Mouse (Mus musculus) limb, embryonic 10.5 days (tissue): ENCODE results near the gene 3300002I08Rik. TPM values are rescaled to one million over a fixed set of nuclear protein-coding genes. Genes with fewer than 3 reads are reported as not detected.
"Not testable (repeated sequence)": the region's sequence is repeated elsewhere in the genome, so short reads cannot be mapped to it uniquely, and the experiment has no call there.

Experiments
- DNase-seq: peaks from one replicate; pipeline ENCODE4 v3.0.0-alpha.2; 2017; ENCODE audit warnings: low spot score
- H3K27ac ChIP-seq: fragments of 300-500 bp; sonication (generic); 2 replicates; pipeline ENCODE4 v1.5.1; 2016; ENCODE audit warnings: mild to moderate bottlenecking
- H3K27me3 ChIP-seq: fragments of 300-500 bp; sonication (generic); 2 replicates; pipeline ENCODE4 v1.6.1; 2016; ENCODE audit warnings: low read depth, mild to moderate bottlenecking; ENCODE audit not compliant: poor library complexity, severe bottlenecking
- H3K36me3 ChIP-seq: fragments of 300-500 bp; sonication (generic); 2 replicates; pipeline ENCODE4 v1.6.1; 2016; ENCODE audit warnings: mild to moderate bottlenecking, moderate library complexity
- H3K4me1 ChIP-seq: fragments of 300-500 bp; sonication (generic); 2 replicates; pipeline ENCODE4 v1.6.1; 2016
- H3K4me3 ChIP-seq: fragments of 300-500 bp; sonication (generic); 2 replicates; pipeline ENCODE4 v1.5.1; 2016; ENCODE audit warnings: mild to moderate bottlenecking, moderate library complexity
- H3K9me3 ChIP-seq: fragments of 300-500 bp; sonication (generic); replicated peaks from 2 replicates; pipeline ENCODE4 v1.6.1; 2016; ENCODE audit warnings: mild to moderate bottlenecking
- WGBS: fragments of 180-500 bp; shearing (Covaris S2); methylation state at CpG from one replicate; pipeline ENCODE4 v1.1.7; 2016; 5-methylcytosine and 5-hydroxymethylcytosine counted together
- polyA plus RNA-seq: library from polyadenylated mRNA; unstranded; fragments of >200 nt; fragmentation: Nextera tagmentation; extraction: Ambion mirVana; gene quantifications from 2 replicates; pipeline ENCODE4 v1.2.1, GENCODE M21; 2016

Gene 3300002I08Rik
- polyA plus RNA-seq, result 9.4 and 12.1 TPM in 2 replicates

DNA sequence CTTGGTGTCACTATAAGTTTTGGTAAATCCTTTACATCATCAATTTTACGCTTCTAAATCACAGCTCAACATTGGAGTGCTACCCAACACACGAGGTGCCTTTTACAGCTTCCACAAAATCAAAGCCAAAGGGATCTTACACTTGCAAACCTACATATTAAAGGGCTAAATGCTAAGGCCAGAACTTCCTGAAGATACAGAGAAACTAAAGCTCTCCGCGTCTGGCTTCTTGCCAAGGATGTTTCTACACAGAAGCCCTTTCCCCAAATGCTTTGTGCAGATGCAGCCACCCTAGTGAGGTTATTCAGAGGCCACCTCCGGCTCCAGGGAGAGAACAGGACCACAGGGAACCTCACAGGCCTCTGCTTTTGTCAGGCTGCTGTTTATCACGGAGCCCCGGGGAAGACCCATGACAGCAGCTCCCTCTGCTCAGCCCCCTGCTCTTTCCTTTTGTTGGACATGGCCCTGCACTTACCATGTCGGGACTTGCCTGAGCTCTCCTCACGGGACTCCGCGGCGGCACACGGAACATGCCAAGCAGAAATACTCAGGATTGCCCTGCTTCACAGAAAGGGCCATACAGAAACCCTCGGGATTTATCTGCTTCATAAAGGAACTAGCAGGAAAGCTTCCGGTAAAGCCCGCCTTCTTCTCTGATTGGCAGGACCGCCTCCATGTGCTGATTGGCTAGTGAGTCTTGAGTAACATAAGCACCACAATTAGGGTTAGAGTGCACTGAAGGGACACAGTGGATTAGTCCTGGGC lies at the start of gene 3300002I08Rik:
3300002I08Rik (minus strand) TSS at position 653 of the 765 bp plus-strand sequence.
- H3K9me3 ChIP-seq, H3K4me1 ChIP-seq, H3K27me3 ChIP-seq, H3K36me3 ChIP-seq: not testable (repeated sequence)
- whole genome bisulfite sequencing, result 8% methylated on average over 17 of the region's 17 CpGs
- Histone ChIP-seq H3K27ac (peak within 1 kb of the TSS; percentile 89), H3K4me3 (peak within 1 kb of the TSS; percentile 72)
- DNase-seq, result peak; percentile 75

GRCm38 (mm10) chr2:150412146-150412545 lies 49.6 kb upstream of the 3300002I08Rik start:
- H3K36me3 ChIP-seq, result peaks cover 43% of the 10 kb centered on the region
- 89% methylated on average over 17 of the region's 17 CpGs for WGBS
- H3K27ac ChIP-seq, H3K27me3 ChIP-seq, DNase-seq, H3K4me1 ChIP-seq, H3K4me3 ChIP-seq: not testable (repeated sequence)
- H3K9me3 ChIP-seq, result peaks cover 13% of the 10 kb centered on the region

GRCm38 (mm10) chr2:150390198-150390597 lies 27.6 kb upstream of the 3300002I08Rik start:
- Histone ChIP-seq H3K4me3 (no peak overlapping the region), H3K4me1 (no peaks in the 10 kb centered on the region), H3K36me3 (no peaks in the 10 kb centered on the region), H3K27me3 (no peaks in the 10 kb centered on the region), H3K9me3 (no peaks in the 10 kb centered on the region), H3K27ac (no peak overlapping the region)
- DNase-seq, result no peak
- 89% methylated on average over 1 of the region's 1 CpGs for WGBS

- DNase-seq, H3K4me1 ChIP-seq, H3K27ac ChIP-seq, H3K4me3 ChIP-seq, H3K36me3 ChIP-seq, H3K27me3 ChIP-seq, H3K9me3 ChIP-seq: not testable (repeated sequence)
- WGBS, result 93% methylated on average over 19 of the region's 19 CpGs
Observed at GRCm38 (mm10) chr2:150385553-150386106, 23.1 kb upstream of the 3300002I08Rik start.

- Histone ChIP-seq H3K9me3 (no peaks in the 10 kb centered on the region), H3K36me3 (0 out of 2 replicates have a peak, but pooled peaks cover 4% of the 10 kb centered on the region), H3K27me3 (no peaks in the 10 kb centered on the region), H3K4me1 (no peaks in the 10 kb centered on the region), H3K4me3 (peak overlapping the region; percentile 72), H3K27ac (peak overlapping the region; percentile 89)
- no peak for DNase-seq
- WGBS, result 8% methylated on average over 4 of the region's 4 CpGs
Observed at GRCm38 (mm10) chr2:150362878-150363229, 289 bp upstream of the 3300002I08Rik start.

- not testable (repeated sequence) for H3K27ac ChIP-seq, DNase-seq, H3K27me3 ChIP-seq, H3K9me3 ChIP-seq, H3K4me1 ChIP-seq, H3K4me3 ChIP-seq
- H3K36me3 ChIP-seq, result peaks cover 15% of the 10 kb centered on the region; the same call in 1 of the 2 replicates
Observed at GRCm38 (mm10) chr2:150357136-150357535, 5.4 kb downstream of the 3300002I08Rik start.

GRCm38 (mm10) chr2:150323402-150323801 lies 39.2 kb downstream of the 3300002I08Rik start, which contains the start of gene Gm10130:
Gene Gm10130, plus strand, starts transcription at chr2:150323702.
- no peaks in the 10 kb centered on the region for H3K27me3 ChIP-seq
- H3K36me3 ChIP-seq, result peaks cover 79% of the 10 kb centered on the region
- WGBS, result 97% methylated on average over 5 of the region's 5 CpGs
- H3K4me1 ChIP-seq, result no peaks in the 10 kb centered on the region
- H3K27ac ChIP-seq, result no peak within 1 kb of the TSS
- no peak within 1 kb of the TSS for H3K4me3 ChIP-seq
- H3K9me3 ChIP-seq, result 0 out of 2 replicates have a peak, but pooled peaks cover 3% of the 10 kb centered on the region
- no peak for DNase-seq

- H3K4me3 ChIP-seq, result no peak overlapping the region
- WGBS, result 97% methylated on average over 1 of the region's 1 CpGs
- no peak overlapping the region for H3K27ac ChIP-seq
- no peak for DNase-seq
- no peaks in the 10 kb centered on the region for H3K27me3 ChIP-seq
- peaks cover 83% of the 10 kb centered on the region for H3K36me3 ChIP-seq
- no peaks in the 10 kb centered on the region for H3K4me1 ChIP-seq
- 0 out of 2 replicates have a peak, but pooled peaks cover 5% of the 10 kb centered on the region for H3K9me3 ChIP-seq
Observed at GRCm38 (mm10) chr2:150318973-150319372, 43.6 kb downstream of the 3300002I08Rik start.

- H3K9me3 ChIP-seq, result 0 out of 2 replicates have a peak, but pooled peaks cover 5% of the 10 kb centered on the region
- no peak overlapping the region for H3K4me3 ChIP-seq
- no peak overlapping the region for H3K27ac ChIP-seq
- DNase-seq, result no peak
- H3K4me1 ChIP-seq, result no peaks in the 10 kb centered on the region
- no peaks in the 10 kb centered on the region for H3K27me3 ChIP-seq
- peaks cover 63% of the 10 kb centered on the region for H3K36me3 ChIP-seq
Observed at GRCm38 (mm10) chr2:150316140-150316539, 46.4 kb downstream of the 3300002I08Rik start.

DNA sequence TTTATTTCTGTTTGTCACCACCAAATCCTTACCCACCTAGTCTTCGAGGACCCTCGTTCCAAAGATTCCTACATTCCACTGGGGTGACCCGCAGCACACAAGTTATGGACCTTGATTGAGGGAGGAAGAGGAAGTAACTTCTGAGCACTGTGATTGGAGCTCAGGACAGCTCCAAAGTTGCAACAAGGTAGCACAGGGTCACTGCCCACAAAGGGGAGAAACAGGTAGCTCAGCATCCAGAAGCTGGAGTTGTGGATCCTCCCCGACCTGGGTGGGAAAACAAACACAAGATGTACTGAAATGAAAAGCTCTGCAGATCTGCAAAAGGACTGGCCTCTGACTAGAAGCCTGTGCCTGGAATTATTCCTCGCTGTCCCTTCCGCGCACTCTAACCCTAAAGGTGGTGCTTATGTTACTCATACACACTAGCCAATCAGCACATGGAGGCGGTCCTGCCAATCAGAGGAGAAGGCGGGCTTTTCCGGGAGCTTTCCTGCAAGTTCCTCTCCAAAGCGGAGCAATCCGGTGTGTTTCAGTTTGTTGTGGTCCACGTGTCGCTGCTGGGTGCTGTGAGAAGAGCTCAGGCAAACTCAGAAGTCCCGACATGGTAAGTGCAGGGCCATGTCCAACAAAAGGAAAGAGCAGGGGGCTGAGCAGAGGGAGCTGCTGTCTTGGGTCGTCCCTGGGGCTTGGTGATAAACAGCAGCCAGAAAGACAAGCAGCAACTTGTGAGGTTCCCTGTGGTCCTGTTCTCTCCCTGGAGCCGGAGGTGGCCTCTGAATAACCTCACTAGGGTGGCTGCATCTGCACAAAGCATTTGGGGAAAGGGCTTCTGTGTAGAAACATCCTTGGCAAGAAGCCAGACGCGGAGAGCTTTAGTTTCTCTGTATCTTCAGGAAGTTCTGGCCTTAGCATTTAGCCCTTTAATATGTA lies 51.3 kb downstream of the 3300002I08Rik start:
- peak overlapping the region; percentile 90 for H3K27ac ChIP-seq
- peak overlapping the region; percentile 61 for H3K4me3 ChIP-seq
- H3K27me3 ChIP-seq, H3K4me1 ChIP-seq, H3K9me3 ChIP-seq: not testable (repeated sequence)
- DNase-seq, result peak; percentile 86
- WGBS, result 18% methylated on average over 19 of the region's 19 CpGs
- peaks cover 24% of the 10 kb centered on the region for H3K36me3 ChIP-seq

DNA sequence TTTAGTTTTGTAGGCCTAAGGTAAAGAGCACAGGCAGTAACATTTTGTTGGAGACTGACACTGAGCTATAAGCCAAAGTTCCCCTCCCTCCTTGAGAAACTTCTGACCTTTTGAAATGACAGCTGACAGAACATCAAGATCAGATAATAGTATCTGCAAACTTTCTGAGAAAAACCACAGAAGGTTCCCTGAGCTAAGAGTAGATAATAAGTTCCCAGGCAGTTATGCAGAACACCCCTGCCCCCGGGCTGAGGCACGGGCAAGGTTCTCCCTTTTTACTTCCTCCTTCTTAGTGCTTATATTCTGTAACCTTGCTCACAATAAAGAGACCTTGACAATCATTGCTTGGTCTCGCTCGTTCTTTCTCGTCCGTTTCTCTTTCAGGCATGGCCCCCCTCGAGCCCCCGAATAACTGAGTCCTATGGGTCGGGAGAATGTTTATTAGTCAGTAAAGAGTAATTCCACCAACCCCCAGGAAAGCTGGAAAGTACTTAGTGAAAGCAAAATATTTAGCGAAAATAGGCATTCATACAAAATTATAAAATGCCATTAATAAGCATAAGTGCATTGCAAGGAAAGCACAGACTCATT lies 55.3 kb downstream of the 3300002I08Rik start:
- H3K36me3 ChIP-seq, result no peaks in the 10 kb centered on the region
- no peaks in the 10 kb centered on the region for H3K9me3 ChIP-seq
- no peaks in the 10 kb centered on the region for H3K27me3 ChIP-seq
- no peaks in the 10 kb centered on the region for H3K4me1 ChIP-seq
- no peak overlapping the region for H3K27ac ChIP-seq
- DNase-seq, result no peak
- WGBS, result 93% methylated on average over 10 of the region's 10 CpGs
- H3K4me3 ChIP-seq, result no peak overlapping the region

DNA sequence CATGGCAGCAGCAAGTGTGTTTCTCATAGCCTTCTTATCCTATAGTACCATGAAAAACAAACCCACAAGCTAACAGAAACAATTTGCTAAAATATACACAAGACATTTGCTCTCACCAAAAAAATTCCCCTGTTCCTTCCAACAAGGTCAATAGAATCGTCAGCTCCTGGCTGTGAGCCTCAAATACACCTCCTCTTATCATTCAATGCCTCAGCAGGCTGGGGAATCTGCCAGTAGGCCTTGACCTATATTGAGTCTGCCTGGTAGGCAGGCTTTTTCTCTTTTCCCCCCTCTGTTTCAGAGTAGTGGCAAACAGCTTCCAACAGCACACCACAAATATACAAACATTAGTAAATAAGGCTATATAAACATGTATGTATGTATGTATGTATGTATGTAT lies 63.5 kb downstream of the 3300002I08Rik start:
- 75% methylated on average over 1 of the region's 1 CpGs for WGBS

More for the DNA sequence above, 63.5 kb downstream of the 3300002I08Rik start:
- H3K36me3 ChIP-seq, result no peaks in the 10 kb centered on the region
- no peaks in the 10 kb centered on the region for H3K27me3 ChIP-seq
- no peak overlapping the region for H3K27ac ChIP-seq
- no peak for DNase-seq
- no peak overlapping the region for H3K4me3 ChIP-seq
- H3K9me3 ChIP-seq, result no peaks in the 10 kb centered on the region
- no peaks in the 10 kb centered on the region for H3K4me1 ChIP-seq
